Mouse (Mus musculus) neural tube, embryonic 10.5 days (tissue): ENCODE data around the gene Hoxa13.

Experiments used
- DNase-seq: peaks from one replicate; pipeline ENCODE4 v3.0.0-alpha.2; 2017; ENCODE audit warnings: low spot score; ENCODE audit errors: extremely low spot score

Gene Hoxa13

GRCm38 (mm10) chr6:52237346-52238154 is 23.1 kb downstream of the Hoxa13 start:
- DNase-seq, result no peak

GRCm38 (mm10) chr6:52236806-52237205 is 23.9 kb downstream of the Hoxa13 start:
- no peak for DNase-seq

GRCm38 (mm10) chr6:52235866-52236265 is 24.8 kb downstream of the Hoxa13 start:
- no peak for DNase-seq

- DNase-seq, result no peak
Observed at GRCm38 (mm10) chr6:52235267-52235666, 25.4 kb downstream of the Hoxa13 start.

DNA sequence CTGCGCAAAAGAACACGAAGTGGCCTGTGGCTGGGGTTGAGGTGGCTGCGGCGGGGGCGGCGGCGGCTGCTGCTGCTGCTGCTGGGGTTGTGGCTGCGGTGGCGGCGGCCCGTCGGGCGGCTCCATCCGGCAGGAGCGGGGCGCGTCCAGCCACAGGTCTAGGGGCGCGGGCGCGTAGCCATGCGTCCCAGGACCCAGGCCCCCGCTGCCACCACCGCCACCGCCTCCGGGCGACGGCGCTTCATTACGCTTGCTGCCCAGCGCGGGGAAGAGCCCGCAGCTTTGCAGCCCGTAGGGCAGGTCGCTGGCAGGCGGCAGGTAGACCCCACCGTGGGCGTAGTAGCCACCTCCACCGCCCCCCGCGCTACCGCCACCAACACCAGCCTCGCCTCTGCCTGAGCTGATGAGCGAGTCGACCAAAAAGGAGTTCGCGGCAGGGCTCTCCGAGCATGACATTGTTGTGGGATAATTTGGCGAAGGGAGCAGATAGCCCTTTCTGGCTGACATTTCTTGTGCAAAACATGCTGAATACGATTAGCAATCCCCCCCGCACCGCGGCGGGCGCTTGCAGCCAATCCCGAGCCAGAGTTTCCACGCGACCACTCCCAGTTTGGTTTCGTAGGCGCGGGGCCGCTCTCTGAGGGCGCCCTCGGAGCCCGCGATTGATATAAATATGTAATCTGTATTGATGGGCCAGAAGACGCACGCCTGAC is 26.1 kb downstream of the Hoxa13 start:
- no peak for DNase-seq

- DNase-seq, result no peak
Observed at GRCm38 (mm10) chr6:52233546-52234427, 26.9 kb downstream of the Hoxa13 start.

GRCm38 (mm10) chr6:52232984-52233545 is 27.6 kb downstream of the Hoxa13 start:
- DNase-seq, result no peak

GRCm38 (mm10) chr6:52232568-52232965 is 28.1 kb downstream of the Hoxa13 start:
- no peak for DNase-seq

GRCm38 (mm10) chr6:52231885-52232567 is 28.7 kb downstream of the Hoxa13 start:
- no peak for DNase-seq

DNA sequence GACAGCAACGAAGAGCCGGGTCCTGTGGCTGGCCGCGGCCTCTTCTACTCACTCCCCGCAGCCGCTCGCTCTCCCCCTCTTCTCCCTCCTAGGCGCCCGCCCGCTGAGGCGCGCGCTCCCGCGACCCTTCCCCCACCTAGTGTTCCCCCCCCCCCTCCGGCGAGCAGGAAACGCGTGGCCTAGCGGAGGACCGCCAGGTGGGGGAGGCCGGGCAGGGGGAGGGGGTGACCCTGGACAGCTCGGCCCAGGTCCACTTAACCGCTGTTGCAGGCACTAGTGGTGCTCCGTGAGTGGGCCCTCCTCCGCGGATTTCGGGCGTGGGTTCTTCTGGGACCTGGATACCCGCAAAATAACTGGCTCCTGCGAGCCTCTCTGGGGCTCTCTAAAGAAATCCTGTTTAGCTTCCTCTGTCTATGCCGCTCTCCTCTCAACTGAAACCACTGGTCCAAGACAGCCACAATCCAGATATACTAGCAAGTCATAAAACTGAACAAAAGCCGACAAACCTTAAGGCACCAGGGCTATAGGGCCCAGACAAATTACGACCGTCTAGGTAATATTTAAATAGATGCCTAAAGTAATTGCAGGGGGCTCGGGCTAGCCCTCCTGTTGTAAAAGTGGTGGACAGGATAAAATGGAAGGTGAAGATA is 30.0 kb downstream of the Hoxa13 start, which contains the start of gene Hoxa9:
Hoxa9 (minus strand) TSS at position 574 of the 650 bp plus-strand sequence.
- no peak for DNase-seq

- no peak for DNase-seq
Observed at GRCm38 (mm10) chr6:52229558-52230416, 30.9 kb downstream of the Hoxa13 start.

GRCm38 (mm10) chr6:52228475-52229465 is 31.9 kb downstream of the Hoxa13 start:
- no peak for DNase-seq

GRCm38 (mm10) chr6:52227470-52228222 is 33.0 kb downstream of the Hoxa13 start:
- no peak for DNase-seq

GRCm38 (mm10) chr6:52226569-52227257 is 34.0 kb downstream of the Hoxa13 start:
- DNase-seq, result no peak

- no peak for DNase-seq
Observed at GRCm38 (mm10) chr6:52225612-52226568, 34.8 kb downstream of the Hoxa13 start.
